Mouse (Mus musculus) midbrain, embryonic 12.5 days (tissue): Measurements from ENCODE around the gene Cul4a. TPM values are rescaled to one million over a fixed set of nuclear protein-coding genes. Genes with fewer than 3 reads are reported as not detected.

ENCODE experiments used
- ATAC-seq: fragments of 200-750 bp; cut with Nextera tagmentation; 2 replicates; pipeline ENCODE4 v1.8.0; 2017; ENCODE audit warnings: low read depth, moderate TSS enrichment, moderate library complexity; ENCODE audit not compliant: low FRiP score
- H3K27ac ChIP-seq: fragments of 300-500 bp; sonication (generic); replicated peaks from 2 replicates; pipeline ENCODE4 v1.5.1; 2016; ENCODE audit warnings: mild to moderate bottlenecking
- H3K27me3 ChIP-seq: fragments of 300-500 bp; sonication (generic); 2 replicates; pipeline ENCODE4 v1.6.1; 2016; ENCODE audit warnings: mild to moderate bottlenecking
- H3K36me3 ChIP-seq: fragments of 300-500 bp; sonication (generic); 2 replicates; pipeline ENCODE4 v1.6.1; 2016
- H3K4me1 ChIP-seq: fragments of 300-500 bp; sonication (generic); 2 replicates; pipeline ENCODE4 v1.6.1; 2016
- H3K4me2 ChIP-seq: fragments of 300-500 bp; sonication (generic); replicated peaks from 2 replicates; pipeline ENCODE4 v1.6.1; 2016; ENCODE audit warnings: mild to moderate bottlenecking, moderate library complexity
- H3K4me3 ChIP-seq: fragments of 300-500 bp; sonication (generic); 2 replicates; pipeline ENCODE4 v1.5.1; 2016; ENCODE audit warnings: mild to moderate bottlenecking
- H3K9ac ChIP-seq: fragments of 300-500 bp; sonication (generic); replicated peaks from 2 replicates; pipeline ENCODE4 v1.6.1; 2016; ENCODE audit warnings: mild to moderate bottlenecking, moderate library complexity
- H3K9me3 ChIP-seq: fragments of 300-500 bp; sonication (generic); 2 replicates; pipeline ENCODE4 v1.6.1; 2016; ENCODE audit warnings: mild to moderate bottlenecking
- WGBS: fragments of 180-500 bp; shearing (Covaris S2); methylation state at CpG from one replicate; pipeline ENCODE4 v1.1.7; 2016; 5-methylcytosine and 5-hydroxymethylcytosine counted together
- microRNA counts: library from miRNA; unstranded; fragments of <30 nt; microRNA quantifications from one replicate; lab custom pipeline; 2017
- microRNA-seq: library from miRNA; unstranded; fragments of <30 nt; microRNA quantifications from one replicate; pipeline ENCODE4, GENCODE M21; 2017
- polyA plus RNA-seq: library from polyadenylated mRNA; unstranded; fragments of >200 nt; fragmentation: Nextera tagmentation; extraction: Ambion mirVana; gene quantifications from 2 replicates; pipeline ENCODE4 v1.2.1, GENCODE M21; 2016

Gene Cul4a
- polyA plus RNA-seq, 1 experiment from 2014 or later: 86.1 TPM

- H3K4me2 ChIP-seq: no peak overlapping the region
- H3K9ac ChIP-seq: no peak overlapping the region
- peaks cover 35% of the 10 kb centered on the region; the same call in 1 of the 2 replicates for H3K36me3 ChIP-seq
- no peaks in the 10 kb centered on the region for H3K4me1 ChIP-seq
- ATAC-seq: no peak
- 82% methylated on average over 9 of the region's 9 CpGs for WGBS
- H3K27ac ChIP-seq: no peak overlapping the region
- H3K4me3 ChIP-seq: no peak overlapping the region
- H3K27me3 ChIP-seq: no peaks in the 10 kb centered on the region
- no peaks in the 10 kb centered on the region for H3K9me3 ChIP-seq
Observed at GRCm38 (mm10) chr8:13187229-13187628, 81.8 kb downstream of the Cul4a start.

GRCm38 (mm10) chr8:13187638-13188037, 82.2 kb downstream of the Cul4a start:
- no peak overlapping the region for H3K27ac ChIP-seq
- H3K4me2 ChIP-seq: no peak overlapping the region
- no peaks in the 10 kb centered on the region for H3K4me1 ChIP-seq
- H3K27me3 ChIP-seq: no peaks in the 10 kb centered on the region
- H3K36me3 ChIP-seq: peaks cover 35% of the 10 kb centered on the region; the same call in 1 of the 2 replicates
- no peak overlapping the region for H3K4me3 ChIP-seq
- ATAC-seq: no peak
- 61% methylated on average over 7 of the region's 7 CpGs for WGBS
- H3K9me3 ChIP-seq: no peaks in the 10 kb centered on the region
- H3K9ac ChIP-seq: no peak overlapping the region

GRCm38 (mm10) chr8:13188052-13188555, 82.7 kb downstream of the Cul4a start:
- no peak overlapping the region for H3K9ac ChIP-seq
- no peak overlapping the region for H3K4me2 ChIP-seq
- no peak overlapping the region for H3K27ac ChIP-seq
- H3K4me1 ChIP-seq: no peaks in the 10 kb centered on the region
- H3K4me3 ChIP-seq: no peak overlapping the region
- H3K9me3 ChIP-seq: no peaks in the 10 kb centered on the region
- WGBS: 85% methylated on average over 13 of the region's 13 CpGs
- ATAC-seq: no peak
- peaks cover 35% of the 10 kb centered on the region; the same call in 1 of the 2 replicates for H3K36me3 ChIP-seq
- H3K27me3 ChIP-seq: no peaks in the 10 kb centered on the region

GRCm38 (mm10) chr8:13188857-13189256, 83.4 kb downstream of the Cul4a start:
- Histone ChIP-seq H3K9ac (no peak overlapping the region), H3K4me3 (no peak overlapping the region), H3K27ac (no peak overlapping the region), H3K4me1 (no peaks in the 10 kb centered on the region), H3K9me3 (no peaks in the 10 kb centered on the region), H3K36me3 (peaks cover 35% of the 10 kb centered on the region; the same call in 1 of the 2 replicates), H3K4me2 (no peak overlapping the region), H3K27me3 (no peaks in the 10 kb centered on the region)
- WGBS: 100% methylated on average over 1 of the region's 1 CpGs
- no peak for ATAC-seq

- peaks cover 6% of the 10 kb centered on the region; the same call in 1 of the 2 replicates for H3K4me1 ChIP-seq
- H3K27me3 ChIP-seq: no peaks in the 10 kb centered on the region
- no peak overlapping the region for H3K9ac ChIP-seq
- 86% methylated on average over 8 of the region's 8 CpGs for WGBS
- H3K9me3 ChIP-seq: no peaks in the 10 kb centered on the region
- H3K36me3 ChIP-seq: peaks cover 25% of the 10 kb centered on the region; the same call in 1 of the 2 replicates
- no peak overlapping the region for H3K27ac ChIP-seq
- ATAC-seq: no peak
- no peak overlapping the region for H3K4me3 ChIP-seq
- no peak overlapping the region for H3K4me2 ChIP-seq
Observed at GRCm38 (mm10) chr8:13190235-13190634, 84.8 kb downstream of the Cul4a start.

GRCm38 (mm10) chr8:13194818-13195217, 89.4 kb downstream of the Cul4a start:
- Histone ChIP-seq H3K9ac (no peak overlapping the region), H3K36me3 (0 out of 2 replicates have a peak, but pooled peaks cover 5% of the 10 kb centered on the region), H3K9me3 (no peaks in the 10 kb centered on the region), H3K27ac (peak overlapping the region; percentile 67), H3K27me3 (peaks cover 6% of the 10 kb centered on the region), H3K4me1 (peaks cover 10% of the 10 kb centered on the region), H3K4me3 (no peak overlapping the region), H3K4me2 (no peak overlapping the region)
- WGBS: 14% methylated on average over 10 of the region's 10 CpGs
- peak; percentile 47; the same call in 1 of the 2 replicates for ATAC-seq

- no peak overlapping the region for H3K9ac ChIP-seq
- H3K36me3 ChIP-seq: no peaks in the 10 kb centered on the region
- H3K9me3 ChIP-seq: no peaks in the 10 kb centered on the region
- H3K27me3 ChIP-seq: peaks cover 30% of the 10 kb centered on the region
- no peak overlapping the region for H3K27ac ChIP-seq
- peaks cover 18% of the 10 kb centered on the region for H3K4me1 ChIP-seq
- no peak for ATAC-seq
- 88% methylated on average over 5 of the region's 5 CpGs for WGBS
- no peak overlapping the region for H3K4me2 ChIP-seq
- no peak overlapping the region for H3K4me3 ChIP-seq
Observed at GRCm38 (mm10) chr8:13197493-13197892, 92.1 kb downstream of the Cul4a start.

MicroRNA genes within 50 kb of the gene (microRNA counts, 519-probe panel; counts per million panel counts)
- not detected for microRNA mmu-miR-1968 (lab: Ali Mortazavi, UCI)

Small RNA genes lying within 50 kb of the gene (microRNA-seq; reads per million reads assigned to microRNA genes)
- gene Mir1968 (27.2 reads per million, percentile 37 among the genes with 10 or more reads in this experiment), gene Mir7065 (not detected)

Other genes starting within 250 kb of the Cul4a start
- gene Mcf2l, start 231.8 kb upstream of the Cul4a start, polyA plus RNA-seq: 97.8 and 104 TPM in 2 replicates
- gene F7, start 79.6 kb upstream of the Cul4a start, polyA plus RNA-seq: 0.12 and 0.15 TPM in 2 replicates
- gene F10, start 68.3 kb upstream of the Cul4a start, polyA plus RNA-seq: 0.50 and 0.52 TPM in 2 replicates
- gene Proz, start 44.7 kb upstream of the Cul4a start, polyA plus RNA-seq: 0.56 and 0.98 TPM in 2 replicates
- gene Pcid2, start 162 bp upstream of the Cul4a start, polyA plus RNA-seq: 58.9 and 62.3 TPM in 2 replicates
- 242 and 251 TPM in 2 replicates for gene Lamp1, start 53.5 kb downstream of the Cul4a start, polyA plus RNA-seq
- gene Grtp1, start 95.0 kb downstream of the Cul4a start, polyA plus RNA-seq: 16.4 and 17.1 TPM in 2 replicates
- gene Adprhl1, start 148.5 kb downstream of the Cul4a start, polyA plus RNA-seq: 0.28 TPM in 1 of 2 replicates, not detected in the other
- gene Dcun1d2, start 182.5 kb downstream of the Cul4a start, polyA plus RNA-seq: 30.9 and 33.5 TPM in 2 replicates
- gene Tmco3, start 182.6 kb downstream of the Cul4a start, polyA plus RNA-seq: 36.5 and 47.8 TPM in 2 replicates
- 173 and 178 TPM in 2 replicates for gene Tfdp1, start 233.1 kb downstream of the Cul4a start, polyA plus RNA-seq